In the genomic region with DNA sequence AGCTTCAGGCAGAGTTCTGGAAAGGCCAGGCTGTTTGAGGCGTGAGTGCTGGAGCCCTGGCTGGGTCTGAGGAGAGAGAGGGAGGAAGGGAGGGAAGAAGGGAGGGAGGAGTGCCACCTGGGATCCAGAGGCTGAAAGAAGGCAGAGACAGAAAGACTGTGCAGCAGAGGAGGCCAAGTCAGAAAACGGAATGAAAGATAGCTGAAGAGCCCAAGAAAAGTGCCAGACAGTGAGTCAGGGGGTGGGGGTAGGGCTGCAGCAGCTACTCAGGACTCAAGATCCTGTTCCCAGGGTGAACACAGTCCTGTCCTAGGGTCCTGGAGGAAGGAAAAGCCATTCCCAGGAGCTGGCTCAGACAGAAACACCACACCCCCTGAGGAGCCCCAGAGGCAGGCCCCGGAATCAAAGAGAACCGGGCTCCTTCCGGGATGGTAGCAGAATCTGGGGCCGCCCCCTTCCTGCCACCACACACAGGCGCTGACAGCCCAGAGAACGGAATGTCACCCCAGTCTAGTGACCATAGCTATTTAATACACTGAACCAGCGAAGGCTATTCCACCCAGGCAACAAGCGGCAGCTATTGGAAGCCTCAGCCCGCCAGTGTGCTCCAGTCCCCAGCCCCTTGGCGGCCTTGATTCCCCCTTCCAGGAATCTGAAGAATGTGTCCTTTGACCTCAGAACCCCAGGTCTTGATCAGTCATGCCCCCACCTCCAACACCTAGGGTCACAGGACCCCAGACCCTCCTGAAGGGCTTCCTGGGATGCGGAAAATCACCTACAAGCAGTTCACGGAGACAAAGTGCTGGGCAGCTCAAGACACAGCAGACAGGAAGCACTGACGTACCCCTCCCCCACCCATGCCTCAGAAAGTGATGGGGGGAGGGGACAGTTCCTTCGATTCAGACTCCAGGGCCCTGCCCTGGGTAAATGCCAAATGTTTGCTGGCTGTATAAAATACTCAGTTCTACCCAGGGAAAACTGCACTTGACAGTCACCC, we compare ENCODE assay signal across 7 mouse cellular contexts. TPM values are rescaled to one million over a fixed set of nuclear protein-coding genes. Genes with fewer than 3 reads are reported as not detected.
DNase-seq lines count a peak whose midpoint lies in the region; ATAC-seq and TF ChIP-seq lines count a peak whose summit lies in the region.

No protein-coding gene starts in this region.

- peaks cover 8 to 60% of the 10 kb centered on the region in 2 experiments for H3K4me1 ChIP-seq in ES-E14 (ENCODE audit: control insufficient read depth in 2 of 2, insufficient read depth in 2 of 2, low read length in 2 of 2, poor library complexity in 1 of 2)
- peaks cover 35% of the 10 kb centered on the region for H3K4me1 ChIP-seq in forebrain, embryonic 11.5 days (replicated peaks; ENCODE audit: control insufficient read depth, insufficient read depth, low read length)

- peak overlapping the region; percentile 94 for H3K4me2 ChIP-seq in forebrain, embryonic 11.5 days (ENCODE audit: low read depth, low read length, severe bottlenecking)

- 0% methylated on average over 16 of the region's 16 CpGs for WGBS in forebrain, embryonic 11.5 days

- no peak for DNase-seq in ES-E14 (ENCODE audit: low read depth, low spot score)
- peak; percentile 85 for DNase-seq in adrenal gland, postnatal 14 days
- DNase-seq in forebrain, embryonic 11.5 days (ENCODE audit: low spot score): peak; percentile 79
- peak; percentile 81 for DNase-seq in heart, postnatal 14 days
- DNase-seq in kidney, postnatal 36 days: peak; percentile 84 to 92
- DNase-seq in lung, postnatal 4 days: peak; percentile 87 to 92
- DNase-seq in right cerebral cortex, postnatal 10 days (ENCODE audit: low spot score in 2 of 2): peak; percentile 66 to 69

- peak overlapping the region; percentile 83 to 87 for H3K4me3 ChIP-seq in ES-E14 (ENCODE audit: insufficient read depth in 1 of 2, low read depth in 1 of 2, low read length in 2 of 2, poor library complexity in 1 of 2, severe bottlenecking in 1 of 2)
- peak overlapping the region; percentile 21; the same call in 1 of the 2 replicates for H3K4me3 ChIP-seq in forebrain, embryonic 11.5 days (ENCODE audit: low read depth, low read length)

- H3K27me3 ChIP-seq in forebrain, embryonic 11.5 days (ENCODE audit: control insufficient read depth, insufficient read depth, low read length): peaks cover 5% of the 10 kb centered on the region; the same call in 1 of the 2 replicates

- peak; percentile 8; the same call in 1 of the 2 replicates for ATAC-seq in forebrain, embryonic 11.5 days (replicated peaks; ENCODE audit: low FRiP score)

- peaks cover 7% of the 10 kb centered on the region for H3K36me3 ChIP-seq in ES-E14 (ENCODE audit: control insufficient read depth, insufficient read depth, low read length, poor library complexity, severe bottlenecking)
- no peaks in the 10 kb centered on the region for H3K36me3 ChIP-seq in forebrain, embryonic 11.5 days (ENCODE audit: control insufficient read depth, insufficient read depth, low read length)

- in situ Hi-C loops in ES-E14 (cut with MboI; ENCODE audit: low sequenced_read_pairs in 2 of 2, unreplicated experiment in 2 of 2): no loop called here

- H3K9ac ChIP-seq in ES-E14 (ENCODE audit: insufficient read depth, low read depth, low read length, poor library complexity, severe bottlenecking): peak overlapping the region; percentile 20; the same call in 1 of the 2 replicates
- peak overlapping the region; percentile 47 for H3K9ac ChIP-seq in forebrain, embryonic 11.5 days (ENCODE audit: low read length)

- H3K27ac ChIP-seq in ES-E14 (ENCODE audit: insufficient read depth, low read depth, low read length, poor library complexity, severe bottlenecking): peak overlapping the region; percentile 42; the same call in 1 of the 2 replicates
- peak overlapping the region; percentile 75 for H3K27ac ChIP-seq in forebrain, embryonic 11.5 days (ENCODE audit: low read depth, low read length)

- intact Hi-C loops in heart, postnatal 14 days (cut with DNase I): loop anchor here (2.0 kb wide), 1 partner anchor 17 kb away; no protein-coding TSS in a partner anchor

- H3K9me3 ChIP-seq in ES-E14 (ENCODE audit: control insufficient read depth, insufficient read depth, low read depth, low read length): no peaks in the 10 kb centered on the region
- no peaks in the 10 kb centered on the region for H3K9me3 ChIP-seq in forebrain, embryonic 11.5 days (ENCODE audit: control insufficient read depth, low read length)

TF ChIP-seq in ES-E14, 5 proteins besides CTCF, POLR2A, EP300 and RAD21:
- TF ChIP-seq ZNF384 (IDR thresholded peaks at IDR 0.05; ENCODE audit: low read depth, low read length) (no peak), CHD2 (IDR thresholded peaks at IDR 0.05; ENCODE audit: low read depth, low read length) (peak; percentile 68)

RNA-seq across cellular contexts. Expression of a gene that starts 3.0 kb away (rescaled TPM):
- 40.6 and 57.8 TPM in 2 replicates for total RNA-seq in ES-E14 (2012; rRNA removed)
- 17.8 and 24.5 TPM in 2 replicates for total RNA-seq in adrenal gland, postnatal 14 days (2021)
- polyA plus RNA-seq in forebrain, embryonic 11.5 days (2014; fragmentation: Nextera tagmentation; extraction: Ambion mirVana): 1.5 and 1.6 TPM in 2 replicates
- 10 to 100 TPM; 15.8 to 21.4 TPM for total RNA-seq in heart, postnatal 14 days (2021)

RNA-seq across cellular contexts. Expression of a gene that starts 41.9 kb away (rescaled TPM):
- 0.05 and 0.13 TPM in 2 replicates for total RNA-seq in ES-E14 (2012; rRNA removed)
- total RNA-seq in adrenal gland, postnatal 14 days (2021): 0.22 and 0.30 TPM in 2 replicates
- polyA plus RNA-seq in forebrain, embryonic 11.5 days (2014; fragmentation: Nextera tagmentation; extraction: Ambion mirVana): not detected in 2 replicates
- total RNA-seq in heart, postnatal 14 days (2021): 100 to 1,000 TPM; 105 to 114 TPM

RNA-seq across cellular contexts. Expression of a gene that starts 44.1 kb away (rescaled TPM):
- 0.40 and 0.79 TPM in 2 replicates for total RNA-seq in ES-E14 (2012; rRNA removed)
- 0.11 TPM in 2 replicates for total RNA-seq in adrenal gland, postnatal 14 days (2021)
- polyA plus RNA-seq in forebrain, embryonic 11.5 days (2014; fragmentation: Nextera tagmentation; extraction: Ambion mirVana): 0.11 and 0.33 TPM in 2 replicates
- total RNA-seq in heart, postnatal 14 days (2021): under 1 TPM in 1 of 2 experiments, not detected in 1; 0.26 TPM

RNA-seq across cellular contexts. Expression of a gene that starts 44.1 kb away (rescaled TPM):
- total RNA-seq in ES-E14 (2012; rRNA removed): 16.8 and 21.5 TPM in 2 replicates
- 17.0 and 22.3 TPM in 2 replicates for total RNA-seq in adrenal gland, postnatal 14 days (2021)
- polyA plus RNA-seq in forebrain, embryonic 11.5 days (2014; fragmentation: Nextera tagmentation; extraction: Ambion mirVana): 19.3 and 25.7 TPM in 2 replicates
- 10 to 100 TPM; 21.4 to 22.8 TPM for total RNA-seq in heart, postnatal 14 days (2021)

Comparison
In these comparisons a context has a peak if more than half of its experiments do, and no peak if none do; other contexts are left out.
1. RNA of a gene that starts 41.9 kb away (total RNA-seq): 105 to 114 TPM in heart, postnatal 14 days; 0.22 to 0.30 TPM in adrenal gland, postnatal 14 days and 0.05 to 0.13 TPM in ES-E14; every median in the first group is over 10 times any median in the second.